Mouse (Mus musculus) c-Kit-positive CD71-positive TER-119-negative erythroid progenitor cells, embryonic 14.5 days (primary cell): ENCODE results near the gene Klf2.

Experiments used
- DNase-seq: peaks from one replicate; pipeline ENCODE4 v3.0.0-alpha.2; 2013; ENCODE audit warnings: low read depth

Klf2 gene

GRCm38 (mm10) chr8:72305210-72305905, 13.5 kb upstream of the Klf2 start, which contains the start of gene Gm10282:
Gene Gm10282, minus strand, starts transcription at chr8:72305260.
- DNase-seq, result no peak

GRCm38 (mm10) chr8:72306913-72307312, 11.9 kb upstream of the Klf2 start:
- DNase-seq, result no peak

- DNase-seq, result no peak
Observed at GRCm38 (mm10) chr8:72308276-72308675, 10.6 kb upstream of the Klf2 start.

GRCm38 (mm10) chr8:72310849-72311506, 7.9 kb upstream of the Klf2 start:
- DNase-seq, result no peak

GRCm38 (mm10) chr8:72312926-72313518, 5.8 kb upstream of the Klf2 start:
- no peak for DNase-seq

GRCm38 (mm10) chr8:72316053-72316695, 2.7 kb upstream of the Klf2 start:
- no peak for DNase-seq

- DNase-seq, result no peak
Observed at GRCm38 (mm10) chr8:72317741-72318301, 1.0 kb upstream of the Klf2 start.

GRCm38 (mm10) chr8:72319397-72319796, 564 bp downstream of the Klf2 start:
- no peak for DNase-seq

- DNase-seq, result no peak
Observed at GRCm38 (mm10) chr8:72319921-72320802, 1.3 kb downstream of the Klf2 start.

GRCm38 (mm10) chr8:72320803-72321583, 2.2 kb downstream of the Klf2 start:
- DNase-seq, result no peak

- DNase-seq, result no peak
Observed at GRCm38 (mm10) chr8:72321635-72322441, 3.0 kb downstream of the Klf2 start.

GRCm38 (mm10) chr8:72322471-72322889, 3.6 kb downstream of the Klf2 start:
- DNase-seq, result no peak

- DNase-seq, result no peak
Observed at GRCm38 (mm10) chr8:72323131-72323725, 4.4 kb downstream of the Klf2 start.

GRCm38 (mm10) chr8:72324036-72324706, 5.3 kb downstream of the Klf2 start:
- DNase-seq, result no peak

- no peak for DNase-seq
Observed at GRCm38 (mm10) chr8:72324708-72325107, 5.9 kb downstream of the Klf2 start.

- DNase-seq, result no peak
Observed at GRCm38 (mm10) chr8:72329116-72329515, 10.3 kb downstream of the Klf2 start.

- no peak for DNase-seq
Observed at GRCm38 (mm10) chr8:72330806-72331516, 12.1 kb downstream of the Klf2 start.

- DNase-seq, result no peak
Observed at GRCm38 (mm10) chr8:72331631-72332030, 12.8 kb downstream of the Klf2 start.
